Mouse (Mus musculus) hindbrain, embryonic 11.5 days (tissue): ENCODE measurements around the gene Olfr340. TPM values are rescaled to one million over a fixed set of nuclear protein-coding genes. Genes with fewer than 3 reads are reported as not detected.
"Not testable (repeated sequence)": the region's sequence is repeated elsewhere in the genome, so short reads cannot be mapped to it uniquely, and the experiment has no call there.

ENCODE experiments used
- ATAC-seq: fragments of 200-750 bp; cut with Nextera tagmentation; 2 replicates; pipeline ENCODE4 v1.8.0; 2017; ENCODE audit warnings: mild to moderate bottlenecking, moderate TSS enrichment, moderate library complexity; ENCODE audit not compliant: low FRiP score
- DNase-seq: peaks from one replicate; pipeline ENCODE4 v3.0.0-alpha.2; 2015; ENCODE audit warnings: low spot score
- H3K27ac ChIP-seq: fragments of 300-500 bp; sonication (generic); 2 replicates; pipeline ENCODE4 v1.5.1; 2014; ENCODE audit warnings: mild to moderate bottlenecking, low read depth, low read length
- H3K27me3 ChIP-seq: fragments of 300-500 bp; sonication (generic); 2 replicates; pipeline ENCODE4 v1.6.1; 2014; ENCODE audit warnings: mild to moderate bottlenecking, low read length, moderate library complexity, mixed read lengths; ENCODE audit not compliant: control insufficient read depth, insufficient read depth
- H3K36me3 ChIP-seq: fragments of 300-500 bp; sonication (generic); 2 replicates; pipeline ENCODE4 v1.6.1; 2014; ENCODE audit warnings: mild to moderate bottlenecking, low read length, moderate library complexity, mixed read lengths; ENCODE audit not compliant: control insufficient read depth, insufficient read depth
- H3K4me1 ChIP-seq: fragments of 300-500 bp; sonication (generic); replicated peaks from 2 replicates; pipeline ENCODE4 v1.6.1; 2014; ENCODE audit warnings: low read length, mixed read lengths; ENCODE audit not compliant: control insufficient read depth, insufficient read depth
- H3K4me2 ChIP-seq: fragments of 300-500 bp; sonication (generic); replicated peaks from 2 replicates; pipeline ENCODE4 v1.6.1; 2014; ENCODE audit warnings: mild to moderate bottlenecking, low read depth, low read length
- H3K4me3 ChIP-seq: fragments of 300-500 bp; sonication (generic); 2 replicates; pipeline ENCODE4 v1.5.1; 2014; ENCODE audit warnings: low read depth, low read length
- H3K9ac ChIP-seq: fragments of 300-500 bp; sonication (generic); 2 replicates; pipeline ENCODE4 v1.6.1; 2014; ENCODE audit warnings: low read depth, low read length
- H3K9me3 ChIP-seq: fragments of 300-500 bp; sonication (generic); 2 replicates; pipeline ENCODE4 v1.6.1; 2016; ENCODE audit warnings: low read length; ENCODE audit not compliant: control insufficient read depth
- WGBS: fragments of 180-500 bp; shearing (Covaris S2); extraction: QIAGEN DNeasy Blood & Tissue Kit; methylation state at CpG from one replicate; pipeline ENCODE4 v1.1.7; 2014; 5-methylcytosine and 5-hydroxymethylcytosine counted together
- polyA plus RNA-seq: library from polyadenylated mRNA; unstranded; fragments of >200 nt; fragmentation: Nextera tagmentation; extraction: Ambion mirVana; gene quantifications from 2 replicates; pipeline ENCODE4 v1.2.1, GENCODE M21; 2014

The Olfr340 gene
- polyA plus RNA-seq = not detected in 2 replicates

GRCm38 (mm10) chr2:36452287-36452686 lies at the start of gene Olfr340:
Gene Olfr340, plus strand, starts transcription at chr2:36452587.
- Histone ChIP-seq H3K4me1 (no peaks in the 10 kb centered on the region), H3K4me2 (no peak within 1 kb of the TSS), H3K9ac (no peak within 1 kb of the TSS), H3K27ac (no peak within 1 kb of the TSS), H3K9me3 (no peaks in the 10 kb centered on the region), H3K27me3 (no peaks in the 10 kb centered on the region), H3K4me3 (no peak within 1 kb of the TSS), H3K36me3 (no peaks in the 10 kb centered on the region)
- 71% methylated on average over 1 of the region's 1 CpGs for WGBS
- no peak for DNase-seq
- ATAC-seq = no peak

- WGBS = 87% methylated on average over 3 of the region's 3 CpGs
- ATAC-seq, H3K4me2 ChIP-seq: not testable (repeated sequence)
These were observed 37.2 kb upstream of the Olfr340 start for GRCm38 (mm10) chr2:36415174-36415573.

GRCm38 (mm10) chr2:36415591-36415990 lies 36.8 kb upstream of the Olfr340 start:
- not testable (repeated sequence) for H3K9ac ChIP-seq, H3K4me1 ChIP-seq, H3K27ac ChIP-seq, H3K36me3 ChIP-seq, ATAC-seq, H3K9me3 ChIP-seq, H3K4me3 ChIP-seq, DNase-seq, H3K4me2 ChIP-seq, H3K27me3 ChIP-seq
- 89% methylated on average over 7 of the region's 7 CpGs for WGBS

More at GRCm38 (mm10) chr2:36415174-36415573, 37.2 kb upstream of the Olfr340 start:
- DNase-seq, H3K27me3 ChIP-seq, H3K4me3 ChIP-seq, H3K27ac ChIP-seq, H3K4me1 ChIP-seq, H3K9me3 ChIP-seq, H3K36me3 ChIP-seq, H3K9ac ChIP-seq: not testable (repeated sequence)

GRCm38 (mm10) chr2:36418647-36419046 lies 33.7 kb upstream of the Olfr340 start, which contains the start of gene Olfr339:
Gene Olfr339, plus strand, starts transcription at chr2:36418947.
- Histone ChIP-seq H3K27me3 (no peaks in the 10 kb centered on the region), H3K4me1 (no peaks in the 10 kb centered on the region), H3K27ac (no peak within 1 kb of the TSS), H3K4me3 (no peak within 1 kb of the TSS), H3K9me3 (no peaks in the 10 kb centered on the region; the same call in 1 of the 2 replicates), H3K36me3 (no peaks in the 10 kb centered on the region), H3K4me2 (no peak within 1 kb of the TSS), H3K9ac (no peak within 1 kb of the TSS)
- DNase-seq (no peak), ATAC-seq (no peak)
- 88% methylated on average over 3 of the region's 3 CpGs for WGBS

GRCm38 (mm10) chr2:36473634-36474033 lies 21.2 kb downstream of the Olfr340 start:
- Histone ChIP-seq H3K4me1 (no peaks in the 10 kb centered on the region), H3K9me3 (0 out of 2 replicates have a peak, but pooled peaks cover 3% of the 10 kb centered on the region), H3K4me2 (no peak overlapping the region), H3K9ac (no peak overlapping the region), H3K27me3 (no peaks in the 10 kb centered on the region), H3K27ac (no peak overlapping the region), H3K4me3 (no peak overlapping the region), H3K36me3 (no peaks in the 10 kb centered on the region)
- no peak for ATAC-seq
- DNase-seq = no peak

- H3K4me2 ChIP-seq = no peak within 1 kb of the TSS
- H3K4me3 ChIP-seq = no peak within 1 kb of the TSS
- no peak within 1 kb of the TSS for H3K9ac ChIP-seq
- H3K27me3 ChIP-seq = no peaks in the 10 kb centered on the region
- DNase-seq = no peak
- no peak for ATAC-seq
- no peaks in the 10 kb centered on the region for H3K36me3 ChIP-seq
- no peak within 1 kb of the TSS for H3K27ac ChIP-seq
- no peaks in the 10 kb centered on the region for H3K4me1 ChIP-seq
- H3K9me3 ChIP-seq = no peaks in the 10 kb centered on the region
These were observed 30.0 kb downstream of the Olfr340 start, which contains the start of gene Olfr341 for GRCm38 (mm10) chr2:36482368-36482767. Gene Olfr341, minus strand, starts transcription at chr2:36482468.

Other genes starting within 250 kb of the Olfr340 start
- 4.2 and 5.6 TPM in 2 replicates for gene Ptgs1, start 222.2 kb upstream of the Olfr340 start, polyA plus RNA-seq
- not detected in 2 replicates for gene Olfr338, start 79.1 kb upstream of the Olfr340 start, polyA plus RNA-seq
- gene Olfr339, start 33.6 kb upstream of the Olfr340 start, polyA plus RNA-seq = not detected in 2 replicates
- not detected in 2 replicates for gene Olfr341, start 29.9 kb downstream of the Olfr340 start, polyA plus RNA-seq
- not detected in 2 replicates for gene Olfr342, start 72.4 kb downstream of the Olfr340 start, polyA plus RNA-seq
- not detected in 2 replicates for gene Olfr344, start 114.1 kb downstream of the Olfr340 start, polyA plus RNA-seq
- gene Olfr345, start 187.5 kb downstream of the Olfr340 start, polyA plus RNA-seq = not detected in 2 replicates
- gene Olfr346, start 233.2 kb downstream of the Olfr340 start, polyA plus RNA-seq = not detected in 2 replicates